Mouse (Mus musculus) erythroblast, adult 5-6 weeks (primary cell): Measurements from ENCODE around the gene Sytl3. TPM values are rescaled to one million over a fixed set of nuclear protein-coding genes. Genes with fewer than 3 reads are reported as not detected.
"Not testable (repeated sequence)": the region's sequence is repeated elsewhere in the genome, so short reads cannot be mapped to it uniquely, and the experiment has no call there.

Source experiments
- ATAC-seq: replicated peaks from 2 replicates; pipeline ENCODE4 v1.8.0; 2016; ENCODE audit warnings: moderate number of reproducible peaks, mild to moderate bottlenecking, moderate TSS enrichment, inconsistent platforms; ENCODE audit not compliant: poor library complexity, low FRiP score, severe bottlenecking
- total RNA-seq, 2 experiments: library from RNA; stranded (forward) in 1 of 2; stranded (reverse) in 1 of 2; fragments of 150-400 nt in 1 of 2; fragments of 200-764, 138-1000 nt in 1 of 2; gene quantifications; 2 replicates each; pipeline versions ENCODE4 v1.2.3 to v1.2.4; 2015 to 2017; ENCODE audit warnings: low replicate concordance in 2 of 2

Gene Sytl3
- total RNA-seq, 2 experiments from 2014 or later, result 3.3 TPM; not detected in 1

- not testable (repeated sequence) for ATAC-seq
Measured at GRCm38 (mm10) chr17:6644673-6645072, 14.2 kb upstream of the Sytl3 start.

- not testable (repeated sequence) for ATAC-seq
Measured at GRCm38 (mm10) chr17:6645668-6646067, 13.2 kb upstream of the Sytl3 start.

- ATAC-seq, result not testable (repeated sequence)
Measured at GRCm38 (mm10) chr17:6646841-6647240, 12.1 kb upstream of the Sytl3 start.

- ATAC-seq, result not testable (repeated sequence)
Measured at GRCm38 (mm10) chr17:6647452-6647851, 11.4 kb upstream of the Sytl3 start.

GRCm38 (mm10) chr17:6650904-6651565, 7.9 kb upstream of the Sytl3 start:
- ATAC-seq, result not testable (repeated sequence)

GRCm38 (mm10) chr17:6653341-6653946, 5.4 kb upstream of the Sytl3 start:
- not testable (repeated sequence) for ATAC-seq

GRCm38 (mm10) chr17:6655087-6655511, 3.8 kb upstream of the Sytl3 start:
- ATAC-seq, result peak; percentile 69

GRCm38 (mm10) chr17:6655567-6656281, 3.2 kb upstream of the Sytl3 start, which contains the start of gene Dynlt1f:
TSS of gene Dynlt1f (minus strand) at chr17:6655900.
- peak; percentile 99 for ATAC-seq

- ATAC-seq, result not testable (repeated sequence)
Measured at GRCm38 (mm10) chr17:6656471-6656870, 2.4 kb upstream of the Sytl3 start.

- ATAC-seq, result not testable (repeated sequence)
Measured at GRCm38 (mm10) chr17:6660589-6660988, 1.7 kb downstream of the Sytl3 start.

GRCm38 (mm10) chr17:6661093-6661816, 2.4 kb downstream of the Sytl3 start:
- ATAC-seq, result not testable (repeated sequence)

- not testable (repeated sequence) for ATAC-seq
Measured at GRCm38 (mm10) chr17:6662840-6663239, 3.9 kb downstream of the Sytl3 start.

- not testable (repeated sequence) for ATAC-seq
Measured at GRCm38 (mm10) chr17:6665389-6665788, 6.5 kb downstream of the Sytl3 start.

- not testable (repeated sequence) for ATAC-seq
Measured at GRCm38 (mm10) chr17:6668522-6668921, 9.6 kb downstream of the Sytl3 start.

GRCm38 (mm10) chr17:6674297-6674696, 15.4 kb downstream of the Sytl3 start:
- ATAC-seq, result not testable (repeated sequence)

- ATAC-seq, result not testable (repeated sequence)
Measured at GRCm38 (mm10) chr17:6678063-6678462, 19.2 kb downstream of the Sytl3 start.

- not testable (repeated sequence) for ATAC-seq
Measured at GRCm38 (mm10) chr17:6681721-6682120, 22.8 kb downstream of the Sytl3 start.

GRCm38 (mm10) chr17:6683702-6684101, 24.8 kb downstream of the Sytl3 start:
- not testable (repeated sequence) for ATAC-seq

- ATAC-seq, result not testable (repeated sequence)
Measured at GRCm38 (mm10) chr17:6684464-6685287, 25.8 kb downstream of the Sytl3 start.
